Mouse (Mus musculus): ENCODE results near the gene Aktip.

DNA sequence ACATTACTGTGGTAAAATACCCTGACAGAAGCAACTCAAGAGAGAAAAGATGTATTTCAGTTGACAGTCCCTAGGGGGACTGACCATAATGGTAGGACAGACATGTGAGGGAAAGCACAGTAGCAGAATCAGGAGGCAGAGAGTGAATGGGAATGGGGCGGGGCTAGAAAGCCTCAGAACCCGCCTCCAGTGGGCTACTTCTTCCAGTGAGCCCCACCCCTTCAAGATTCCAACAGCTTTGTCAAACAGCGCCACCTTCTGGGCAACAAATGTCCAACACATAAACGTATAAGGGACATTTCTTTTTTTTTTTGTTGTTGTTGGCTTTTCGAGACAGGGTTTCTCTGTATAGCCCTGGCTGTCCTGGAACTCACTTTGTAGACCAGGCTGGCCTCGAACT, 45.2 kb downstream of the Aktip start:
- TF ChIP-seq HCFC1 (IDR thresholded peaks at IDR 0.05; ENCODE audit: borderline replicate concordance, insufficient read depth, low read length) (no peak), ZC3H11A (IDR thresholded peaks at IDR 0.05; ENCODE audit: borderline replicate concordance, low read depth, low read length) (no peak), CHD2 (IDR thresholded peaks at IDR 0.05; ENCODE audit: low read depth, low read length) (no peak), ZNF384 (IDR thresholded peaks at IDR 0.05; ENCODE audit: low read depth, low read length) (no peak)
